Mouse (Mus musculus): ENCODE results near the gene Clec2g. TPM values are rescaled to one million over a fixed set of nuclear protein-coding genes. Genes with fewer than 3 reads are reported as not detected.
"Not testable (repeated sequence)": the region's sequence is repeated elsewhere in the genome, so short reads cannot be mapped to it uniquely, and the experiment has no call there.

Clec2g gene
- polyA plus RNA-seq, 2 experiments: not detected

DNA sequence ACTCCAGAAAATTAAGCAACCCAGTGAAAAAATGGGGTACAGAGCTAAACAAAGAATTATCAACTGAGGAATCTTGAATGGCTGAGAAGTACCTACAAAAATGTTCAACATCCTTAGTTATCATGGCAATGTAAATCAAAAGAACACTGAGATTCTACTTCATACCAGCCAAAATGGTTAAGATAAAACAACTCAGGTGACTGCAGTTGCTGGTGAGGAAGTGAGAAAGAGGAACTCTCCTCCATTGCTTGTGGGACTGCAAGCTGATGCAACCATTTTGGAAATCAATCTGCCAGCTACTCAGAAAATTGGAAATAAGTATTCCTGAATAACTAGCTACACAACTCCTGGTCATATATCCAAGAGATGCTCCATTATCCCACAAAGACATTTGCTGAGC is 34.3 kb downstream of the Clec2g start:
- H3K4me3 ChIP-seq (ENCODE audit: insufficient read depth in 1 of 2, low read depth in 2 of 2, low read length in 2 of 2): no peak overlapping the region
- H3K4me2 ChIP-seq (ENCODE audit: low read depth): no peak overlapping the region
- no peak for TF ChIP-seq CTCF (IDR thresholded peaks at IDR 0.05; ENCODE audit: low read depth)
- no peak for TF ChIP-seq EP300 (IDR thresholded peaks at IDR 0.05; ENCODE audit: low read depth)
- DNase-seq (ENCODE audit: low read depth in 3 of 3, low spot score in 3 of 3) (no peak), ATAC-seq (ENCODE audit: insufficient read depth) (no peak)
- no peaks in the 10 kb centered on the region for H3K4me1 ChIP-seq (replicated peaks; ENCODE audit: control insufficient read depth in 2 of 2, insufficient read depth in 2 of 2, low read length in 1 of 2)
- H3K27me3 ChIP-seq (ENCODE audit: control insufficient read depth, insufficient read depth, low read length): no peaks in the 10 kb centered on the region
- no peak overlapping the region for H3K27ac ChIP-seq
- H3K9ac ChIP-seq (replicated peaks): no peak overlapping the region
- H3K36me3 ChIP-seq (replicated peaks; ENCODE audit: control insufficient read depth, insufficient read depth, low read depth): no peaks in the 10 kb centered on the region
- H3K9me3 ChIP-seq (ENCODE audit: control insufficient read depth, low read length): no peaks in the 10 kb centered on the region

DNA sequence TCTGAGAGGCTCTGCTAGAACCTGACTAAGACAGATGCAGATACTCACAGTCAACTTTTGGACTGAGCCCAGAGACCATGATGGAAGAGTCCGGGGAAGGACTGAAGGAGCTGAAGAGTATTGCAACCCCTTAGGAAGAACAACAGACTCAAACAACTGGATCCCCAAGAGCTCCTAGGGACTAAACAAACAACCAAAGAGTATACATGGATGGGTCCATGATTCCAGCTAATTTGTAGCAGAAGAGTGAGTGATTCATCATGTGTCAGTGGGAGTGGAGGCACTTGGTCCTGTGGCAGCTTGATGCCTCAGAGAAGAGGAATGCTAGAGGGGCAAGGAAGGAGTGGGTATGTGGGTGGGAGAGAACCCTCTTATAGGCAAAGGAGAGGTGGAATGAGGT is 35.6 kb downstream of the Clec2g start:
- Histone ChIP-seq H3K4me3 (ENCODE audit: insufficient read depth in 1 of 2, low read depth in 2 of 2, low read length in 2 of 2) (no peak overlapping the region), H3K27me3 (ENCODE audit: control insufficient read depth, insufficient read depth, low read length) (no peaks in the 10 kb centered on the region), H3K4me1 (replicated peaks; ENCODE audit: control insufficient read depth in 2 of 2, insufficient read depth in 2 of 2, low read length in 1 of 2) (no peaks in the 10 kb centered on the region), H3K9ac (replicated peaks) (no peak overlapping the region), H3K36me3 (replicated peaks; ENCODE audit: control insufficient read depth, insufficient read depth, low read depth) (no peaks in the 10 kb centered on the region), H3K4me2 (ENCODE audit: low read depth) (no peak overlapping the region), H3K27ac (no peak overlapping the region), H3K9me3 (ENCODE audit: control insufficient read depth, low read length) (no peaks in the 10 kb centered on the region)
- TF ChIP-seq CTCF (IDR thresholded peaks at IDR 0.05; ENCODE audit: low read depth) (no peak), EP300 (IDR thresholded peaks at IDR 0.05; ENCODE audit: low read depth) (no peak)
- DNase-seq (ENCODE audit: low read depth in 3 of 3, low spot score in 3 of 3) (no peak), ATAC-seq (ENCODE audit: insufficient read depth) (no peak)
- WGBS (ENCODE audit: insufficient replicate concordance): 72% methylated on average over 1 of the region's 1 CpGs

GRCm38 (mm10) chr6:128970508-128971393 is 36.6 kb downstream of the Clec2g start:
- not testable (repeated sequence) for H3K9ac ChIP-seq (replicated peaks); H3K9me3 ChIP-seq (ENCODE audit: control insufficient read depth, low read length); H3K27ac ChIP-seq; DNase-seq (ENCODE audit: low read depth in 3 of 3, low spot score in 3 of 3); H3K27me3 ChIP-seq (ENCODE audit: control insufficient read depth, insufficient read depth, low read length); H3K4me3 ChIP-seq (ENCODE audit: insufficient read depth in 1 of 2, low read depth in 2 of 2, low read length in 2 of 2); H3K36me3 ChIP-seq (replicated peaks; ENCODE audit: control insufficient read depth, insufficient read depth, low read depth); H3K4me2 ChIP-seq (ENCODE audit: low read depth); ATAC-seq (ENCODE audit: insufficient read depth); H3K4me1 ChIP-seq (replicated peaks; ENCODE audit: control insufficient read depth in 2 of 2, insufficient read depth in 2 of 2, low read length in 1 of 2)
- WGBS (ENCODE audit: insufficient replicate concordance): 78% methylated on average over 20 of the region's 20 CpGs

GRCm38 (mm10) chr6:128971394-128972039 is 37.3 kb downstream of the Clec2g start:
- DNase-seq (ENCODE audit: low read depth in 3 of 3, low spot score in 3 of 3) (no peak), ATAC-seq (ENCODE audit: insufficient read depth) (no peak)
- Histone ChIP-seq H3K9me3 (ENCODE audit: control insufficient read depth, low read length) (no peaks in the 10 kb centered on the region), H3K4me1 (replicated peaks; ENCODE audit: control insufficient read depth in 2 of 2, insufficient read depth in 2 of 2, low read length in 1 of 2) (no peaks in the 10 kb centered on the region), H3K27me3 (ENCODE audit: control insufficient read depth, insufficient read depth, low read length) (no peaks in the 10 kb centered on the region), H3K36me3 (replicated peaks; ENCODE audit: control insufficient read depth, insufficient read depth, low read depth) (no peaks in the 10 kb centered on the region), H3K27ac (no peak overlapping the region), H3K4me3 (ENCODE audit: insufficient read depth in 1 of 2, low read depth in 2 of 2, low read length in 2 of 2) (no peak overlapping the region), H3K4me2 (ENCODE audit: low read depth) (no peak overlapping the region), H3K9ac (replicated peaks) (no peak overlapping the region)
- no peak for TF ChIP-seq CTCF (IDR thresholded peaks at IDR 0.05; ENCODE audit: low read depth)
- no peak for TF ChIP-seq EP300 (IDR thresholded peaks at IDR 0.05; ENCODE audit: low read depth)
- 33% methylated on average over 1 of the region's 1 CpGs for WGBS (ENCODE audit: insufficient replicate concordance)

DNA sequence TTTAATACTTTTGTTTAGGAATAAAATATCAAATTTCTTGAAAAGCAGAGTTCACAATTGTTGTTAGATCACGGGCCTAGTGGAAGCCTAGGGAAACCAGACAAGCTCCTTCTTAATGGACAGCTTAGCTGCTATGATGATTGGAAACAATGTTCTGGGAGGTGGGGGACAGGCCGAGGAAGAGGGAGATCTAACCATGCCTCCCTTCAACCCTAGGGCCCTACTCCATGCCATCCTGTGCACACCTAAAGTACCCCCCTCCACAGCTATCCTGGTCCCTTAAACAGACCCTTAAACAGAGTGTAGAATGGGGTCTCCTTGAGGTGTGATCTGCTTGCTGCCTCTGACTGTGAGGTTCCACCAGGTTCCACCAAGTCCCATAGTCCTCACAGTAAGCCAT is 38.0 kb downstream of the Clec2g start:
- no peak for ATAC-seq (ENCODE audit: insufficient read depth)
- WGBS (ENCODE audit: insufficient replicate concordance): 64% methylated on average over 2 of the region's 2 CpGs

More for the DNA sequence above, 38.0 kb downstream of the Clec2g start:
- Histone ChIP-seq H3K27ac (no peak overlapping the region), H3K9me3 (ENCODE audit: control insufficient read depth, low read length) (no peaks in the 10 kb centered on the region), H3K27me3 (ENCODE audit: control insufficient read depth, insufficient read depth, low read length) (no peaks in the 10 kb centered on the region), H3K4me3 (ENCODE audit: insufficient read depth in 1 of 2, low read depth in 2 of 2, low read length in 2 of 2) (no peak overlapping the region), H3K4me1 (replicated peaks; ENCODE audit: control insufficient read depth in 2 of 2, insufficient read depth in 2 of 2, low read length in 1 of 2) (no peaks in the 10 kb centered on the region), H3K9ac (replicated peaks) (no peak overlapping the region), H3K4me2 (ENCODE audit: low read depth) (no peak overlapping the region), H3K36me3 (replicated peaks; ENCODE audit: control insufficient read depth, insufficient read depth, low read depth) (no peaks in the 10 kb centered on the region)
- DNase-seq (ENCODE audit: low read depth in 3 of 3, low spot score in 3 of 3): no peak
- TF ChIP-seq CTCF (IDR thresholded peaks at IDR 0.05; ENCODE audit: low read depth) (no peak), EP300 (IDR thresholded peaks at IDR 0.05; ENCODE audit: low read depth) (no peak)
